Mouse (Mus musculus): Measurements from ENCODE around the gene Mgat4a. TPM values are rescaled to one million over a fixed set of nuclear protein-coding genes. Genes with fewer than 3 reads are reported as not detected.

Mgat4a gene
- polyA plus RNA-seq, 1 experiment from 2014 or later: 4.2 TPM

DNA sequence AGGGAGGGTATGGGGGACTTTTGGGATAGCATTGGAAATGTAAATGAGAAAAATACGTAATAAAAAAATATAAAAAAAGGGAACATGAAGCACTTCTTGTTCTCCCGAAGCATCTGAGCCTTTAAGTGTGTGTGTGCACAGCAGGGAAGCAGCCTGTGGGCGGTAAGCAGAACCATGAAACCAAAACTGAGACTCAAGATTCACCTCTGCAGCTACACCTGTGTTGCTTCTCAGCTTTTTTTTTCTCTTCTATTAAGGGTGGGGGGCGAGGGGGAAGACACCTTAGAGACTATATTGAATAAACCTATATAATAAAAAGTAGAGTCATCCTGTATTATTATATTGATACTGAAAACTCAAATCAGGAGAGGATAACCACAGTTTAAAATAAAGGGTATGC lies 73.0 kb downstream of the Mgat4a start:
- DNase-seq (ENCODE audit: low spot score): no peak
- no peaks in the 10 kb centered on the region for H3K36me3 ChIP-seq
- no peak overlapping the region for H3K4me3 ChIP-seq
- H3K4me1 ChIP-seq: no peaks in the 10 kb centered on the region
- no peaks in the 10 kb centered on the region for H3K9me3 ChIP-seq (replicated peaks)
- 88% methylated on average over 4 of the region's 4 CpGs for WGBS
- no peak overlapping the region for H3K27ac ChIP-seq
- no peaks in the 10 kb centered on the region for H3K27me3 ChIP-seq (ENCODE audit: low read depth, poor library complexity, severe bottlenecking)

DNA sequence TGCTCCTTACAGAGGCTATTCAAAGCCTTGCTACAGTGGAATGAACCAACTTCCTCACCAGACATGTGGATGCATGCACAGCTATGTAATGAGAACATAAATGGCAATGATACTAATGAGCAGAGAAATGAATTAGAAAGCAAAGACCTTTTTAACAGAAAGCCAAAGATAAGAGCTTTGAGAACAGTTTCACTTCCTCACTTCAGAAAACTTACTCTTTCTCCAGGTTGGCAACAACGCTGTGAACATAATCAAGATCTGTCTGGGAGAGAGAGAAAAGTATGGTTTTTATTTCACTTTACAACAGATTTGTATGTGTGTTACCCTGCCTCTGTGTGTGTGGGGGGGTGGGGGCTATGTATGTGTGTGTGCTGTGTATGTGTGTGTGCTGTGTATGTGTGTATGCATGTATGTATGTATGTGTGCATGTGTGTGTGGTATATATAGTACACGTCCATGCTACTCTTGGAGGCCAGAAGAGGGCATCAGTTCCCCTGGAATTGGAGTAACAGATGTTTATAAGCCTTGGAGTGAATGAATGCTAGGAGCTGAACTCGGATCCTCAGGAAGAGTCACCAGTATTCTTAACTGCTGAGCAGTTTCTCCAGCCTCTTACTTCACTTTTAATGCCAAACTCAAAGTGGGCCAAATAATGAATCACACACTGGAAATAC lies 74.4 kb downstream of the Mgat4a start:
- Histone ChIP-seq H3K4me3 (no peak overlapping the region), H3K4me1 (no peaks in the 10 kb centered on the region), H3K9me3 (replicated peaks) (no peaks in the 10 kb centered on the region), H3K27me3 (ENCODE audit: low read depth, poor library complexity, severe bottlenecking) (no peaks in the 10 kb centered on the region), H3K36me3 (no peaks in the 10 kb centered on the region), H3K27ac (no peak overlapping the region)
- DNase-seq (ENCODE audit: low spot score): no peak
- WGBS: 93% methylated on average over 3 of the region's 3 CpGs

DNA sequence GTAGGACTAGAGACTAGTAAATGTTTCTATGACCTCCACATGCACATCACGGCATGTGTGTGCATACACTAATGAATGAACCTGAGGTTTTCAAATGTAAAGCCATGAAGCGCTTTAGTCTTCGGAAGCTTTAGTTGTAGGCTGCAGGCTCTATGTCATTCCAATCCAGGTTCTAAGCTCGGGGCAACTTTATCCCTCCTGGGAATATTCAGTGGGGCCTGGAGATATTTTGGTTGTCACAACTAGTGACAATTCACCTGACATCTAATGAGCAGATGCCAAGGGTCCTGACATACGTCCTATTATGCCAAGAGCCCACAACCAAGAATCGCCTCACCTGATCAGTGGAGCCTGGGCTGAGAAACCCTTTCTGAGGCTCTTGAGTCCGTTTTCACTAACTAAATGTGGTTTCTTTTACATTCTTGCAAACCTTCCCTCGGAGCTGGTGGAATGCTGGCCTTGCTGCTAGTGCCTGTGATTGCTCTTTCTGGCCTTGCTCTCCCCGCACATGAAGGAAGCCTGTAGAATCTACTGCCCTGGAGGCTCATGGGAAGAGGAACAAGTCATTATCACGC lies 75.9 kb downstream of the Mgat4a start:
- Histone ChIP-seq H3K9me3 (replicated peaks) (no peaks in the 10 kb centered on the region), H3K27me3 (ENCODE audit: low read depth, poor library complexity, severe bottlenecking) (no peaks in the 10 kb centered on the region), H3K36me3 (no peaks in the 10 kb centered on the region), H3K4me3 (no peak overlapping the region), H3K4me1 (no peaks in the 10 kb centered on the region), H3K27ac (no peak overlapping the region)
- 91% methylated on average over 10 of the region's 10 CpGs for WGBS
- no peak for DNase-seq (ENCODE audit: low spot score)

DNA sequence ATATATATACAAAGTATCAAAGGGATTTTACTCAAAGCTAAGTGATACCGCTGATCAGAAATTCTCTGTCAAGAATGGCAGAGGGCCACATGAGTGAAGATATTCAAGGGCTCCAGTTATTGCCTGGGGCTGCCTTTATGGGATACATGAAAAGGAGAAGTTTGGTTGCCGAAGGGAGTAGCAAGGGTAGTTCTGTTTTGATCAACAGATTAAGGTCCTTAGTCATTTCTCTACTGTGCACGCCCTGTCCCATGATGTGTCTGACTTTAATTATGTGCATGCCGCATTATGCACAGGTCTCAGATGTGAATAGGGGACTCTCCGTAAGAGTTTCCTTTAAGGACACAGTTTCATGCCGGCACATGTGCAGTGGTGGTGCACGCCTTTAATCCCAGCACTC lies 83.3 kb downstream of the Mgat4a start:
- DNase-seq (ENCODE audit: low spot score): no peak
- Histone ChIP-seq H3K4me1 (no peaks in the 10 kb centered on the region), H3K9me3 (replicated peaks) (no peaks in the 10 kb centered on the region), H3K27ac (no peak overlapping the region), H3K36me3 (no peaks in the 10 kb centered on the region), H3K4me3 (no peak overlapping the region), H3K27me3 (ENCODE audit: low read depth, poor library complexity, severe bottlenecking) (no peaks in the 10 kb centered on the region)
- WGBS: 92% methylated on average over 7 of the region's 7 CpGs

DNA sequence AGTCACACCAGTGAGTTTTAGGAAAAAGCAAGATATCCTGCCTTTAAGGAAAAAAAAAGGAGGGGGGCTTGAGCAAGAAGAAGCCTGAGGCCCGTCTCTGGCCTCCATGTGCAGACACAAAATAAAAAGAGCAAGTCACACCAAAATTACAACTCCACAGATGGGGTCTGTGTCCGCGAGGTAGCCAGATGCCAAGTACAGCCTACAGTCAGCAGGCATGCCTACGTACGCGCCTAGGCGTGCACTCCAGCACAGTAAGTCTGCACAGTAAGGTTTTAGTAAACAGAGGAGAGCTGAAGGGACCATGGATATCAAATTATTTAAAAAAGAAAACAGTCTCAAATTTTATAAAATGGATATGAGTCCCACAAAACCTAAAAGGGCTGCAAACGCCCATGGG lies 89.5 kb downstream of the Mgat4a start:
- Histone ChIP-seq H3K4me1 (no peaks in the 10 kb centered on the region), H3K9me3 (replicated peaks) (no peaks in the 10 kb centered on the region), H3K36me3 (peaks cover 3% of the 10 kb centered on the region; the same call in 1 of the 2 replicates), H3K4me3 (no peak overlapping the region), H3K27ac (no peak overlapping the region), H3K27me3 (ENCODE audit: low read depth, poor library complexity, severe bottlenecking) (no peaks in the 10 kb centered on the region)
- 94% methylated on average over 8 of the region's 8 CpGs for WGBS
- DNase-seq (ENCODE audit: low spot score): no peak

DNA sequence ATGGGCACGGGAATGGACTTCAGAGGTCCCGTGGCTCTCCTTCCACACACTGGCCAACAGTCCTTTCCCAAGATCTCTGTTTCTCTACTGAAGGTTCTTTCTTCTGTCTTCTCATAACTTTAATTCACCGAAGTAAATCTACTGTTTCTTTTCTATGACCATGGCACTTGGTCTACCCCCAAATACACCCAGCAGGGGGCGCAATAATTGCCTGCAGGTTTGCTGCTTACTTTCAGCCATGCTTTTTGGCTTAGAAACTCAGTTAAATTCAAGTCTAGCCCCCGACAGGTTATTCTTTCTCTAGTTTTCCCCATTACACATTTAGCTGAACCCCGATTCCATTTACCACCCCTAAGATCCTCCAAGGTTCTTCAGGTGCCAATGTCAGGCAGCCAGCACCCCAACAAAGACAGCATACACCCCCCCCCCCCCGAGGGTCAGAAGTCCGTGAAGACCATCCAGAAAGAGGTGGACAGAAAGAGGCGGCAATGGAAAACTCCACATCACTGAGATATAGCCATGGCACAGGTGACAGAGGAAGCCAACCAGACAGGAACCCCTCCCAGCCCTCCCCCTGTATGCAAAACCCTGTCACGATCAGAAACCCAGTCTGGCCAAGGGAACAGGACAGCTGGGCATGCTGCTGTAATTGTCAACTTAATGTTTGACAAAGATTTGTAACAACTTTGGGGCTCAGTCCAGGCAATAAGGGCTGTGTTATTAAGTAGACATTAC lies 92.3 kb downstream of the Mgat4a start:
- Histone ChIP-seq H3K9me3 (replicated peaks) (no peaks in the 10 kb centered on the region), H3K27ac (no peak overlapping the region), H3K27me3 (ENCODE audit: low read depth, poor library complexity, severe bottlenecking) (no peaks in the 10 kb centered on the region), H3K36me3 (peaks cover 3% of the 10 kb centered on the region; the same call in 1 of the 2 replicates), H3K4me1 (no peaks in the 10 kb centered on the region), H3K4me3 (no peak overlapping the region)
- WGBS: 81% methylated on average over 10 of the region's 10 CpGs
- peak; percentile 49 for DNase-seq (ENCODE audit: low spot score)

DNA sequence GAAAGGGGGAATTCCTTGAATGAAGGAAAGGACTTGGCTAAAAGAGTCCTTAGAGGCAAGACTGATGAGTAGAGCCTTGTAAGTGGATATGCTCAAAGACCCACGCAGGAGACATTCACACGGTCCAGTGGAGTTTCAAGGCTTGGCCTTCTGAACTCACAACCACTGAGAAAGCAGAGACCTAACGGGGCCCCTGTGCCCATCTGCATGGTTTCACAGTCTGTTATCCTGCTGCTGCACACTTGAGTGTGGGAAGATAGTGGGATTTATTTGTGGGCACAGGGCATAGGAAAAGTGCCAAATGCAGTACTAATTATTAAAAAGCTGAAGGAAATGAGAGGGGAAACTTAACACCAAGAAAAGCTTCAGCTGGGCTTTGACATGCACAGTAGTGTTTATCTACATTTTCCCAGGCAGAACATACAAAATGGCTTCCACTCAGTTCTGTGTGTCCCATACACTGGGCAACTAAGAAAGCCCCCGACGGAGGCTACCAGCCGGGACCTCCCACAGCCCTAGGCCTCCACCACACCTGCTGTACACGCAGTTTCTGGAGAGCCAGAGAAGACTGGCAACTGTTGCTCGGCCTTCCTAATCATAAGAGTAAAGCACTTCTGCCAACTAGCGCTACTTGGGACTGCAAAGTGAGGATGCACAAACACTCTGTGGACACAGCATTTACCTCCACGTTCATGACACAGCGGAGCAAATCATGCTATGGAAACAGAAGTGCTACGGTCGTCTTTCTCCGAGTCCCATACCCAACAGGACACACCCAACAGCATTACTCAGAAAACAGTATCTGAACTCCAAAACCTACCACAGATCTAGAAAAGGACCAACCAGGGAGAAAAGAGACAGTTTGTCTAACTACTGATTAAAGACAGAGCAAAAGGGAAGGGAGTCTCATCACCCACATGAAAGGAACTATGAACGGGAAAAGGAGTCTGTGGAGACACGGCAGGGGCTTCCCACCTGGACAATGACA lies 97.7 kb downstream of the Mgat4a start:
- Histone ChIP-seq H3K9me3 (replicated peaks) (no peaks in the 10 kb centered on the region), H3K27me3 (ENCODE audit: low read depth, poor library complexity, severe bottlenecking) (no peaks in the 10 kb centered on the region), H3K36me3 (peaks cover 44% of the 10 kb centered on the region), H3K4me1 (no peaks in the 10 kb centered on the region), H3K27ac (no peak overlapping the region), H3K4me3 (no peak overlapping the region)
- DNase-seq (ENCODE audit: low spot score): no peak
- 92% methylated on average over 16 of the region's 16 CpGs for WGBS

DNA sequence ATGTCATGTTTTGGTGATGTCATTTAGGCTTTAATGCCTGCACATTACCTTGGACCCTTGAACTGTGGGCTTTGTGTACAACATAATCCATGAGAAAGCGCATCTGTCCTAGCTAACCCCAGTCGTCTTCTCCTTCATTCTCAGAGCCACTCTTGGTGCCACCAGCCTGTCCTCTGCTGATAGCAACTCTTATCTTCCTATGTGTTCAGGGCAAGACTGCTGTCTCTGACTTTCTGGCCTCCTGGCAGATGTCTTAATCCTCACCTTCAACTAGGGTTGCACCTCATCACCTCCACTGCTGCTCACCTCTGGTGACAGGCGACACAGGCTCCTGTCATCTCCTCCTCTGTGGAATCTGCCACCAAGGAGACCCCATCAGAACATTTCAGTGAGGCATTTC lies 104.4 kb downstream of the Mgat4a start:
- H3K9me3 ChIP-seq (replicated peaks): no peaks in the 10 kb centered on the region
- 92% methylated on average over 3 of the region's 3 CpGs for WGBS
- H3K4me3 ChIP-seq: no peak overlapping the region
- no peaks in the 10 kb centered on the region for H3K27me3 ChIP-seq (ENCODE audit: low read depth, poor library complexity, severe bottlenecking)
- peaks cover 94% of the 10 kb centered on the region for H3K36me3 ChIP-seq
- DNase-seq (ENCODE audit: low spot score): no peak
- H3K4me1 ChIP-seq: 0 out of 2 replicates have a peak, but pooled peaks cover 1% of the 10 kb centered on the region
- no peak overlapping the region for H3K27ac ChIP-seq

DNA sequence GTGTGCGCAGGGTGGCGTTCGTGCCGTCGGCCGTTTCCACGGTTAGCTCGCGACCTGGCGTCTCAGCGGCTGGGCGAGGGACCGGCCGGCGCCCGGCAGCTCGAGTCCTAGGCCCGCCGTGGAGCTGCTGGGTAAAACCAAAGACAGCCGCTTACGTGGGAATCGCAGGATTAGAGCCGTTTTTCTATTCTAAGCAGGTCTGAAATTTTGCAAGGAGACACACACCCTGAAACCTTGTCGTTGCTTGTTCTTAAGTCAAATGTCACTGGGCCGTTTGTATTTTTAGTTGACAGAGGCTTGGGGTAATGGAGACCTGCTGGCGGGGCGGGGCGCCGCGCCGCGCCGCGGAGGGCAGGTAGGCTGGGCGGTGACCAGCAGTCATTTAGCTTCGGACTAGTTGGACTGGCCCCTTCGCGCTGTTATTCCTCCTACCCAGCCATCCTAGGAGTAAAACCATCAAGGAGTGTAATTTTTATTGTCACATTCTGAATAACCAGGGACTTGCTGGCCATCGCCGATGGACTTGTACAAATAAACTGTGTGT lies 110.4 kb downstream of the Mgat4a start:
- no peaks in the 10 kb centered on the region for H3K9me3 ChIP-seq (replicated peaks)
- H3K27me3 ChIP-seq (ENCODE audit: low read depth, poor library complexity, severe bottlenecking): no peaks in the 10 kb centered on the region
- peaks cover 61% of the 10 kb centered on the region for H3K36me3 ChIP-seq
- 1% methylated on average over 40 of the region's 40 CpGs for WGBS
- H3K4me3 ChIP-seq: peak overlapping the region; percentile 94
- peak overlapping the region; percentile 89 for H3K27ac ChIP-seq
- peaks cover 18% of the 10 kb centered on the region for H3K4me1 ChIP-seq
- DNase-seq (ENCODE audit: low spot score): no peak

DNA sequence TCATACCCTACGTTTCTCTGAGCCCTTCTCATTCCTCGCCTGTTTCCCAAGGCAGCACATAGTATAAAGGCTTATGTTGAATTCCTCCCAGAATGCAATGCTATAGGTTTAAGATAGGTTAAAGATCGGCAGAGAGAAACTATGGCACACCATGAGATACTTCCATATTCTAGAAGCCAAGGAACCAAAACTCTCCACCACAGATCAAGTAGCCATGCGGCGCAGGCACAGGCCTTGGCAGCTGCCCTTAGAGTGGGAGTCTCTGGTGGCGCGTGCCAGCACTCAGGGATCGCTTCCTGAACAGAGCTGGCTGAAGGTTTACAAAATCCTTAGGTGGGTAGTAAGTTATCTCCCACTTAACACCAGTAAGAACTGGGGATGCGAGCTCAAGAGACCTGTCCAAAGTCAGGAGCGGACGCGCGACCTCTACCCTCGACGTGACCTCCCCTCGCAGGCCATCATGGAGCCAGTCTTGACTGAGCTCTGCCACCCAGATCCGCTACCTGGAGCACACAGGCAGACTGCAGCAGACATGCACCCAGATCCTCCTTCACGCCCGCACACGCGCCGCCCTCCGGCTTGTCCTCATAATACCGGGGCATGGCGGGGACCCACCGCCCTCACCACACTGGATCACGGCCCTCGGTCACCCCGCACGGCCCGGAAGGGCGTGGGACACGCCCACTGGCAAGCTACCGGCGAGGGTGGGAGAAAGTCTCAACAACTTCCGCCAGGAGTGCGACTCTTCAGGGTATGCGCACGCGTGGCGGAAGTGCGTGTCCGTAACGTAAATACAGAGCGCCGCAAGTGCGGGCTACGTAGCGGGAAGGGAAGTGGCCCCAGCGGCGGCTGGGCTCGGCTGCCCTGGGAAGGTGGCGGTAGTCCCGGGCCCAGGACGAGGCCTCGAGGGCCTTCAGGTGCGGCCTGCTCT lies 111.2 kb downstream of the Mgat4a start, which contains the start of the genes Coa5 and Unc50:
Gene Coa5, minus strand, starts transcription at position 738 of the 931 bp plus-strand sequence.
Gene Unc50, plus strand, starts transcription at position 774 of the 931 bp plus-strand sequence.
- Histone ChIP-seq H3K9me3 (replicated peaks) (no peaks in the 10 kb centered on the region), H3K27ac (peak within 1 kb of the TSS; percentile 89), H3K4me1 (peaks cover 18% of the 10 kb centered on the region), H3K36me3 (peaks cover 65% of the 10 kb centered on the region), H3K27me3 (ENCODE audit: low read depth, poor library complexity, severe bottlenecking) (no peaks in the 10 kb centered on the region), H3K4me3 (peak within 1 kb of the TSS; percentile 94)
- WGBS: 4% methylated on average over 57 of the region's 57 CpGs
- peak; percentile 92 for DNase-seq (ENCODE audit: low spot score)

DNA sequence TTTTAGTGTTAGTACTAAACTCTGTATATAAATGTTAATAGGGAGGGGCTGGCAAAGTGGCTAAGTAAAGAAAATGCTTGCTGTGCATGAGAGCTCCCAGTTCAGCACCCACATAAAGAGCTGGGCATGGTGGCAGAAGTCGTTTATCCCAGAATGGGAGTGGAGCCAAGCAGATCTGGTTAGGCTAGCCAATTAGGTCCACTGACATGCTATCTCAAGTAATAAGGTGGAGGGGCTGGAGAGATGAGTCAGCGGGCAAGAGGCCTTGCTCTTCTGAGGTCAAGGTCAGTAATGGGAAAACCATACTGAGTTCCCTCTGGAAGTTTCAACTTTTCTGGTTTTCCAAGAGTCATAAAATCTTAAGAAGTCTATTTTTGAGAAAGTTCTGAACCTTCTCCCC lies 111.9 kb downstream of the Mgat4a start:
- Histone ChIP-seq H3K4me3 (peak overlapping the region; percentile 94), H3K9me3 (replicated peaks) (no peaks in the 10 kb centered on the region; the same call in 1 of the 2 replicates), H3K27me3 (ENCODE audit: low read depth, poor library complexity, severe bottlenecking) (no peaks in the 10 kb centered on the region), H3K27ac (no peak overlapping the region), H3K4me1 (peaks cover 18% of the 10 kb centered on the region), H3K36me3 (peaks cover 67% of the 10 kb centered on the region)
- 82% methylated on average over 2 of the region's 2 CpGs for WGBS
- DNase-seq (ENCODE audit: low spot score): no peak

Data from limb, embryonic 10.5 days (tissue).